Mouse (Mus musculus) frontal cortex, adult 2 months (tissue): ENCODE measurements at regions not wholly inside any gene's neighbourhood (a gene's known extent, or its start where the extent isn't known, plus 50 kb on each side); places are given as distances from the start of the nearest gene placed in this dataset.

Experiments
- DNase-seq, 2 experiments: peaks; one replicate each; pipeline ENCODE4 v3.0.0; 2022; ENCODE audit warnings: low spot score in 1 of 2; ENCODE audit errors: extremely low spot score in 1 of 2

GRCm38 (mm10) chr5:108903134-108903923 is 50.9 kb upstream of the Vmn2r9 start:
- peak in 1 of 2 experiments; percentile 5 for DNase-seq
